Mouse (Mus musculus) naive thymus-derived CD4-positive, alpha-beta T cell, adult 2 months (primary cell): ENCODE data around the gene Cdk10.

ENCODE experiments used
- DNase-seq: peaks from one replicate; pipeline ENCODE4 v3.0.0-alpha.2; 2011; ENCODE audit warnings: low read depth

Gene Cdk10

GRCm38 (mm10) chr8:123271901-123272300 is 47.3 kb downstream of the Cdk10 start:
- DNase-seq = no peak

GRCm38 (mm10) chr8:123274447-123274846 is 49.8 kb downstream of the Cdk10 start:
- DNase-seq = no peak

GRCm38 (mm10) chr8:123275096-123275495 is 50.5 kb downstream of the Cdk10 start:
- no peak for DNase-seq

- no peak for DNase-seq
Measured at GRCm38 (mm10) chr8:123278445-123278844, 53.8 kb downstream of the Cdk10 start.

GRCm38 (mm10) chr8:123279828-123280227 is 55.2 kb downstream of the Cdk10 start:
- no peak for DNase-seq

GRCm38 (mm10) chr8:123280302-123281094 is 55.9 kb downstream of the Cdk10 start:
- DNase-seq = no peak
